Mouse (Mus musculus) embryonic facial prominence, embryonic 10.5 days (tissue): ENCODE measurements around the gene Jade2. TPM values are rescaled to one million over a fixed set of nuclear protein-coding genes. Genes with fewer than 3 reads are reported as not detected.

Experiments used
- DNase-seq: peaks from one replicate; pipeline ENCODE4 v3.0.0-alpha.2; 2017; ENCODE audit warnings: low spot score
- H3K27ac ChIP-seq: fragments of 300-500 bp; sonication (generic); replicated peaks from 2 replicates; pipeline ENCODE4 v1.5.1; 2016; ENCODE audit warnings: mild to moderate bottlenecking
- H3K27me3 ChIP-seq: fragments of 300-500 bp; sonication (generic); replicated peaks from 2 replicates; pipeline ENCODE4 v1.6.1; 2016; ENCODE audit warnings: low read depth, mild to moderate bottlenecking; ENCODE audit not compliant: poor library complexity, severe bottlenecking
- H3K36me3 ChIP-seq: fragments of 300-500 bp; sonication (generic); replicated peaks from 2 replicates; pipeline ENCODE4 v1.6.1; 2016; ENCODE audit warnings: mild to moderate bottlenecking, moderate library complexity
- H3K4me1 ChIP-seq: fragments of 300-500 bp; sonication (generic); 2 replicates; pipeline ENCODE4 v1.6.1; 2016
- H3K4me3 ChIP-seq: fragments of 300-500 bp; sonication (generic); 2 replicates; pipeline ENCODE4 v1.5.1; 2016; ENCODE audit warnings: mild to moderate bottlenecking, moderate library complexity
- H3K9me3 ChIP-seq: fragments of 300-500 bp; sonication (generic); 2 replicates; pipeline ENCODE4 v1.6.1; 2016; ENCODE audit warnings: mild to moderate bottlenecking
- WGBS: fragments of 180-500 bp; shearing (Covaris S2); methylation state at CpG from one replicate; pipeline ENCODE4 v1.1.7; 2016; 5-methylcytosine and 5-hydroxymethylcytosine counted together
- polyA plus RNA-seq: library from polyadenylated mRNA; unstranded; fragments of >200 nt; fragmentation: Nextera tagmentation; extraction: Ambion mirVana; gene quantifications from 2 replicates; pipeline ENCODE4 v1.2.1, GENCODE M21; 2016

Jade2 gene
- polyA plus RNA-seq, 1 experiment from 2014 or later = 0.80 TPM

- WGBS = 3% methylated on average over 42 of the region's 42 CpGs
- peaks cover 60% of the 10 kb centered on the region for H3K27me3 ChIP-seq
- H3K4me1 ChIP-seq = peaks cover 56% of the 10 kb centered on the region
- H3K27ac ChIP-seq = peak overlapping the region; percentile 84
- no peaks in the 10 kb centered on the region for H3K9me3 ChIP-seq
- DNase-seq = peak; percentile 92
- H3K36me3 ChIP-seq = no peaks in the 10 kb centered on the region
- H3K4me3 ChIP-seq = peak overlapping the region; percentile 77
Observed at GRCm38 (mm10) chr11:51854981-51855817, 2.3 kb downstream of the Jade2 start.

GRCm38 (mm10) chr11:51852595-51852994, 4.9 kb downstream of the Jade2 start:
- WGBS = 48% methylated on average over 5 of the region's 5 CpGs
- DNase-seq = no peak
- Histone ChIP-seq H3K36me3 (no peaks in the 10 kb centered on the region), H3K27me3 (peaks cover 35% of the 10 kb centered on the region), H3K27ac (peak overlapping the region; percentile 35; the same call in 1 of the 2 replicates), H3K4me3 (no peak overlapping the region), H3K4me1 (peaks cover 42% of the 10 kb centered on the region), H3K9me3 (no peaks in the 10 kb centered on the region)

GRCm38 (mm10) chr11:51852091-51852521, 5.3 kb downstream of the Jade2 start:
- Histone ChIP-seq H3K4me1 (peaks cover 41% of the 10 kb centered on the region), H3K4me3 (no peak overlapping the region), H3K27me3 (peaks cover 30% of the 10 kb centered on the region), H3K9me3 (no peaks in the 10 kb centered on the region), H3K27ac (peak overlapping the region; percentile 35; the same call in 1 of the 2 replicates), H3K36me3 (no peaks in the 10 kb centered on the region)
- DNase-seq = no peak
- WGBS = 87% methylated on average over 7 of the region's 7 CpGs

GRCm38 (mm10) chr11:51850741-51851330, 6.6 kb downstream of the Jade2 start:
- Histone ChIP-seq H3K36me3 (no peaks in the 10 kb centered on the region), H3K4me1 (peaks cover 29% of the 10 kb centered on the region), H3K4me3 (no peak overlapping the region), H3K27ac (no peak overlapping the region), H3K27me3 (peaks cover 17% of the 10 kb centered on the region), H3K9me3 (no peaks in the 10 kb centered on the region)
- DNase-seq = no peak
- 88% methylated on average over 11 of the region's 11 CpGs for WGBS

GRCm38 (mm10) chr11:51848324-51848723, 9.1 kb downstream of the Jade2 start:
- H3K4me3 ChIP-seq = no peak overlapping the region
- H3K9me3 ChIP-seq = no peaks in the 10 kb centered on the region
- no peak for DNase-seq
- no peaks in the 10 kb centered on the region for H3K36me3 ChIP-seq
- peaks cover 18% of the 10 kb centered on the region for H3K4me1 ChIP-seq
- no peak overlapping the region for H3K27ac ChIP-seq
- 0 out of 2 replicates have a peak, but pooled peaks cover 3% of the 10 kb centered on the region for H3K27me3 ChIP-seq
- 82% methylated on average over 3 of the region's 3 CpGs for WGBS

- H3K9me3 ChIP-seq = no peaks in the 10 kb centered on the region
- no peaks in the 10 kb centered on the region for H3K27me3 ChIP-seq
- WGBS = 88% methylated on average over 1 of the region's 1 CpGs
Observed at GRCm38 (mm10) chr11:51847902-51848301, 9.6 kb downstream of the Jade2 start.

GRCm38 (mm10) chr11:51845981-51846883, 11.2 kb downstream of the Jade2 start:
- Histone ChIP-seq H3K4me3 (no peak overlapping the region), H3K27me3 (no peaks in the 10 kb centered on the region), H3K27ac (no peak overlapping the region), H3K36me3 (no peaks in the 10 kb centered on the region), H3K9me3 (no peaks in the 10 kb centered on the region), H3K4me1 (peaks cover 4% of the 10 kb centered on the region)
- 86% methylated on average over 16 of the region's 16 CpGs for WGBS
- DNase-seq = no peak

More at GRCm38 (mm10) chr11:51847902-51848301, 9.6 kb downstream of the Jade2 start:
- Histone ChIP-seq H3K4me3 (no peak overlapping the region), H3K4me1 (peaks cover 13% of the 10 kb centered on the region), H3K27ac (no peak overlapping the region), H3K36me3 (no peaks in the 10 kb centered on the region)
- no peak for DNase-seq

GRCm38 (mm10) chr11:51844529-51845098, 12.8 kb downstream of the Jade2 start:
- peaks cover 9% of the 10 kb centered on the region for H3K4me1 ChIP-seq
- DNase-seq = no peak
- H3K9me3 ChIP-seq = no peaks in the 10 kb centered on the region
- H3K27ac ChIP-seq = no peak overlapping the region
- H3K27me3 ChIP-seq = no peaks in the 10 kb centered on the region
- H3K36me3 ChIP-seq = no peaks in the 10 kb centered on the region
- 80% methylated on average over 10 of the region's 10 CpGs for WGBS
- no peak overlapping the region for H3K4me3 ChIP-seq

GRCm38 (mm10) chr11:51843898-51844297, 13.6 kb downstream of the Jade2 start:
- no peaks in the 10 kb centered on the region for H3K27me3 ChIP-seq
- no peaks in the 10 kb centered on the region for H3K9me3 ChIP-seq
- peak; percentile 57 for DNase-seq
- no peaks in the 10 kb centered on the region for H3K36me3 ChIP-seq
- peaks cover 9% of the 10 kb centered on the region for H3K4me1 ChIP-seq
- no peak overlapping the region for H3K27ac ChIP-seq
- no peak overlapping the region for H3K4me3 ChIP-seq

- no peak overlapping the region for H3K4me3 ChIP-seq
- 85% methylated on average over 4 of the region's 4 CpGs for WGBS
Observed at GRCm38 (mm10) chr11:51843168-51843567, 14.3 kb downstream of the Jade2 start.

GRCm38 (mm10) chr11:51841149-51841548, 16.3 kb downstream of the Jade2 start:
- WGBS = 70% methylated on average over 9 of the region's 9 CpGs

More at GRCm38 (mm10) chr11:51843168-51843567, 14.3 kb downstream of the Jade2 start:
- no peak for DNase-seq
- H3K27me3 ChIP-seq = no peaks in the 10 kb centered on the region
- H3K4me1 ChIP-seq = peaks cover 9% of the 10 kb centered on the region
- no peaks in the 10 kb centered on the region for H3K9me3 ChIP-seq
- no peaks in the 10 kb centered on the region for H3K36me3 ChIP-seq
- no peak overlapping the region for H3K27ac ChIP-seq

GRCm38 (mm10) chr11:51840657-51841056, 16.8 kb downstream of the Jade2 start:
- no peaks in the 10 kb centered on the region for H3K36me3 ChIP-seq
- no peaks in the 10 kb centered on the region for H3K27me3 ChIP-seq
- DNase-seq = no peak
- no peak overlapping the region for H3K4me3 ChIP-seq
- no peaks in the 10 kb centered on the region for H3K9me3 ChIP-seq
- 89% methylated on average over 9 of the region's 9 CpGs for WGBS
- H3K4me1 ChIP-seq = peaks cover 9% of the 10 kb centered on the region
- H3K27ac ChIP-seq = no peak overlapping the region

More at GRCm38 (mm10) chr11:51841149-51841548, 16.3 kb downstream of the Jade2 start:
- no peaks in the 10 kb centered on the region for H3K9me3 ChIP-seq
- DNase-seq = no peak
- H3K4me3 ChIP-seq = no peak overlapping the region
- no peaks in the 10 kb centered on the region for H3K36me3 ChIP-seq
- no peak overlapping the region for H3K27ac ChIP-seq
- H3K4me1 ChIP-seq = peaks cover 9% of the 10 kb centered on the region
- no peaks in the 10 kb centered on the region for H3K27me3 ChIP-seq
